Mouse (Mus musculus): ENCODE results near the gene Tmem214.

DNA sequence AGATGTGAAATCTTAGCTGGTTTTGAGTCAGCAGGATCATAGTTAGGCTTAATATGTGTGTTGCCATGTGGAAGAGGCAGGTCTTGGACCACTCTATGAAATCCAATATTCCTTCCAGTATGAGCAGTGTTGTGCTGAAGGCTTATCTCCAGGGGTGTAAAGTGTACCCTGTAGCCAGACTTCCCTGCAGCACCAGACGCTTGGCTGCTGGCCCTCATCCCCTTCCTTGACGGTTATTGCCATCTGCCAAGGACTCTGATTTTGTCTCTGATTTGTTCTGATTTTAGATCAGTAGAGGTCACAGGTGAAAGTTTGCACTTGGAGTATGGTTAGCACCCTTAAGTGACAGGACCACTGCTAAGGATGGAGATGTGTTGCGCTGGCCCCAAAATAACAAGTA is 44.7 kb upstream of the Tmem214 start:
- TF ChIP-seq CTCF (IDR thresholded peaks at IDR 0.05; ENCODE audit: insufficient read depth, low read length) (no peak), POLR2A (IDR thresholded peaks at IDR 0.05; ENCODE audit: borderline replicate concordance, extremely low read depth, low read depth, low read length) (no peak)

Measured in lung, adult 2 months (tissue).